Mouse (Mus musculus) heart, adult 18-20 months (tissue): Measurements from ENCODE around the gene Atp6v0e2. TPM values are rescaled to one million over a fixed set of nuclear protein-coding genes. Genes with fewer than 3 reads are reported as not detected.

Experiments used
- DNase-seq, 2 experiments: peaks; one replicate each; pipeline ENCODE4 v3.0.0; 2021 to 2022; ENCODE audit warnings: mixed read lengths in 1 of 2
- total RNA-seq, 2 experiments: library from RNA; stranded (reverse); gene quantifications; 2 replicates each; pipeline ENCODE4 v1.2.3; 2021

Gene Atp6v0e2
- total RNA-seq, 2 experiments from 2014 or later: 19.8 to 21.4 TPM

GRCm38 (mm10) chr6:48539860-48540259, 2.4 kb downstream of the Atp6v0e2 start:
- no peak for DNase-seq

- no peak for DNase-seq
These were observed 3.3 kb downstream of the Atp6v0e2 start for GRCm38 (mm10) chr6:48540721-48541120.

GRCm38 (mm10) chr6:48541560-48542450, 4.4 kb downstream of the Atp6v0e2 start:
- DNase-seq: peak; percentile 51 to 59

GRCm38 (mm10) chr6:48542631-48543030, 5.2 kb downstream of the Atp6v0e2 start:
- DNase-seq: no peak

- no peak for DNase-seq
These were observed 7.8 kb downstream of the Atp6v0e2 start for GRCm38 (mm10) chr6:48545251-48545650.

GRCm38 (mm10) chr6:48546271-48546670, 8.9 kb downstream of the Atp6v0e2 start:
- peak in 1 of 2 experiments; percentile 76 for DNase-seq

- DNase-seq: peak; percentile 54 to 79
These were observed 9.4 kb downstream of the Atp6v0e2 start for GRCm38 (mm10) chr6:48546858-48547257.

GRCm38 (mm10) chr6:48548314-48548713, 10.9 kb downstream of the Atp6v0e2 start:
- DNase-seq: no peak

- DNase-seq: peak; percentile 42
These were observed 15.5 kb downstream of the Atp6v0e2 start for GRCm38 (mm10) chr6:48552918-48553317.

GRCm38 (mm10) chr6:48553819-48554218, 16.4 kb downstream of the Atp6v0e2 start:
- no peak for DNase-seq

GRCm38 (mm10) chr6:48554280-48555103, 17.1 kb downstream of the Atp6v0e2 start, which contains the start of gene Lrrc61:
Gene Lrrc61, plus strand, starts transcription at chr6:48554796.
- peak; percentile 98 to 100 for DNase-seq

GRCm38 (mm10) chr6:48555104-48555890, 17.9 kb downstream of the Atp6v0e2 start:
- DNase-seq: peak in 1 of 2 experiments; percentile 88

GRCm38 (mm10) chr6:48555956-48556355, 18.5 kb downstream of the Atp6v0e2 start:
- DNase-seq: no peak

- no peak for DNase-seq
These were observed 28.4 kb downstream of the Atp6v0e2 start for GRCm38 (mm10) chr6:48565693-48566310.

GRCm38 (mm10) chr6:48566312-48566711, 28.9 kb downstream of the Atp6v0e2 start:
- DNase-seq: peak; percentile 81 to 87

- DNase-seq: peak; percentile 68 to 74
These were observed 30.9 kb downstream of the Atp6v0e2 start for GRCm38 (mm10) chr6:48568036-48568984.

GRCm38 (mm10) chr6:48569065-48569807, 31.8 kb downstream of the Atp6v0e2 start:
- no peak for DNase-seq

- DNase-seq: no peak
These were observed 34.6 kb downstream of the Atp6v0e2 start for GRCm38 (mm10) chr6:48572014-48572413.

GRCm38 (mm10) chr6:48572572-48573061, 35.2 kb downstream of the Atp6v0e2 start, which contains the start of gene Rarres2:
Gene Rarres2, minus strand, starts transcription at chr6:48572789.
- peak; percentile 79 to 85 for DNase-seq
